Comparison of ENCODE assay signal across 9 mouse cellular contexts in genomic region chr5:90405210-90405609, GRCm38 (mm10). TPM values are rescaled to one million over a fixed set of nuclear protein-coding genes. Genes with fewer than 3 reads are reported as not detected.
A peak's percentile ranks its signal among the peaks of the same experiment; 100 is the strongest.
DNase-seq lines count a peak whose midpoint lies in the region; ATAC-seq lines count a peak whose summit lies in the region.
"Had no signal": no experiment of that assay in that cellular context is flagged by ENCODE, and none has a peak within 500 bp of the region (broad histone marks: within the 10 kb centered on the region; RNA-seq: fewer than 3 reads in every experiment).

No protein-coding gene starts in this region.

- WGBS in midbrain, embryonic 14.5 days = 90% methylated on average over 4 of the region's 4 CpGs
- WGBS in midbrain, embryonic 10.5 days = 89% methylated on average over 4 of the region's 4 CpGs
- WGBS in kidney, embryonic 15.5 days = 82% methylated on average over 4 of the region's 4 CpGs
- 91% methylated on average over 4 of the region's 4 CpGs for WGBS in hindbrain, embryonic 10.5 days

- H3K9ac ChIP-seq in midbrain, embryonic 14.5 days (replicated peaks; ENCODE audit: low read length) = no peak overlapping the region
- H3K9ac ChIP-seq in kidney, embryonic 15.5 days = no peak overlapping the region
- H3K9ac ChIP-seq: midbrain, embryonic 12.5 days had no signal

- no peak overlapping the region for H3K27ac ChIP-seq in midbrain, embryonic 14.5 days (replicated peaks; ENCODE audit: low read depth, low read length)
- H3K27ac ChIP-seq in midbrain, embryonic 10.5 days (replicated peaks) = no peak overlapping the region
- H3K27ac ChIP-seq in kidney, embryonic 15.5 days = no peak overlapping the region
- no peak overlapping the region for H3K27ac ChIP-seq in hindbrain, embryonic 10.5 days
- H3K27ac ChIP-seq: midbrain, embryonic 12.5 days had no signal

- H3K9me3 ChIP-seq in midbrain, embryonic 14.5 days (ENCODE audit: control insufficient read depth, low read length) = no peaks in the 10 kb centered on the region
- H3K9me3 ChIP-seq in midbrain, embryonic 10.5 days (replicated peaks) = no peaks in the 10 kb centered on the region
- no peaks in the 10 kb centered on the region for H3K9me3 ChIP-seq in kidney, embryonic 15.5 days (replicated peaks)
- no peaks in the 10 kb centered on the region for H3K9me3 ChIP-seq in hindbrain, embryonic 10.5 days
- H3K9me3 ChIP-seq: midbrain, embryonic 12.5 days had no signal

- no peaks in the 10 kb centered on the region for H3K27me3 ChIP-seq in midbrain, embryonic 14.5 days (ENCODE audit: control insufficient read depth, insufficient read depth, low read length)
- no peaks in the 10 kb centered on the region for H3K27me3 ChIP-seq in midbrain, embryonic 10.5 days (ENCODE audit: low read depth, poor library complexity, severe bottlenecking)
- no peaks in the 10 kb centered on the region for H3K27me3 ChIP-seq in kidney, embryonic 15.5 days
- H3K27me3 ChIP-seq in hindbrain, embryonic 10.5 days (ENCODE audit: insufficient read depth, poor library complexity, severe bottlenecking) = no peaks in the 10 kb centered on the region
- H3K27me3 ChIP-seq: midbrain, embryonic 12.5 days had no signal

- intact Hi-C loops in left cerebral cortex, postnatal 4 days (cut with DNase I) = loop anchor here (5.0 to 10.0 kb wide), 3 partner anchors 100 to 247 kb away; no protein-coding TSS in a partner anchor

- no peaks in the 10 kb centered on the region for H3K4me1 ChIP-seq in midbrain, embryonic 14.5 days (ENCODE audit: control insufficient read depth, insufficient read depth, low read length)
- H3K4me1 ChIP-seq in midbrain, embryonic 10.5 days = no peaks in the 10 kb centered on the region
- no peaks in the 10 kb centered on the region for H3K4me1 ChIP-seq in kidney, embryonic 15.5 days
- H3K4me1 ChIP-seq in hindbrain, embryonic 10.5 days (replicated peaks) = no peaks in the 10 kb centered on the region
- H3K4me1 ChIP-seq: midbrain, embryonic 12.5 days had no signal

- no peaks in the 10 kb centered on the region for H3K36me3 ChIP-seq in midbrain, embryonic 14.5 days (ENCODE audit: control insufficient read depth, insufficient read depth, low read length)
- no peaks in the 10 kb centered on the region for H3K36me3 ChIP-seq in midbrain, embryonic 10.5 days
- no peaks in the 10 kb centered on the region for H3K36me3 ChIP-seq in kidney, embryonic 15.5 days
- no peaks in the 10 kb centered on the region for H3K36me3 ChIP-seq in hindbrain, embryonic 10.5 days
- H3K36me3 ChIP-seq: midbrain, embryonic 12.5 days had no signal

- ATAC-seq in midbrain, embryonic 14.5 days (ENCODE audit: low FRiP score, low TSS enrichment) = no peak
- ATAC-seq in kidney, embryonic 15.5 days (replicated peaks; ENCODE audit: low FRiP score) = peak; percentile 60; the same call in 1 of the 2 replicates

- no peak overlapping the region for H3K4me3 ChIP-seq in midbrain, embryonic 14.5 days (replicated peaks; ENCODE audit: low read depth, low read length)
- H3K4me3 ChIP-seq in midbrain, embryonic 10.5 days = no peak overlapping the region
- H3K4me3 ChIP-seq in kidney, embryonic 15.5 days (replicated peaks) = no peak overlapping the region
- no peak overlapping the region for H3K4me3 ChIP-seq in hindbrain, embryonic 10.5 days
- H3K4me3 ChIP-seq: midbrain, embryonic 12.5 days had no signal

- peak; percentile 24 for DNase-seq in midbrain, embryonic 14.5 days
- DNase-seq in midbrain, embryonic 10.5 days (ENCODE audit: low spot score) = no peak
- peak; percentile 3 for DNase-seq in left cerebral cortex, postnatal 4 days
- peak; percentile 60 for DNase-seq in right cerebral cortex, postnatal 25 days
- DNase-seq in gastrocnemius, postnatal 4 days (ENCODE audit: low spot score in 2 of 2) = no peak
- DNase-seq in hindbrain, embryonic 10.5 days (ENCODE audit: low spot score) = no peak
- no peak for DNase-seq in cerebellum, adult 18-20 months

- no peak overlapping the region for H3K4me2 ChIP-seq in midbrain, embryonic 14.5 days (ENCODE audit: low read length)
- H3K4me2 ChIP-seq in kidney, embryonic 15.5 days = no peak overlapping the region
- H3K4me2 ChIP-seq: midbrain, embryonic 12.5 days had no signal

RNA-seq across cellular contexts. Expression of gene Gm9958, which starts 38.2 kb away (rescaled TPM):
- polyA plus RNA-seq in midbrain, embryonic 14.5 days (2014; fragmentation: Nextera tagmentation; extraction: Ambion mirVana) = 4.9 and 5.3 TPM in 2 replicates
- polyA plus RNA-seq in midbrain, embryonic 10.5 days (2016; fragmentation: Nextera tagmentation; extraction: Ambion mirVana) = 8.2 and 9.2 TPM in 2 replicates
- 6.3 and 7.0 TPM in 2 replicates for polyA plus RNA-seq in kidney, embryonic 15.5 days (2015; fragmentation: Nextera tagmentation; extraction: Ambion mirVana)
- total RNA-seq in left cerebral cortex, postnatal 4 days (2021) = 1 to 10 TPM; 1.6 to 1.9 TPM
- 1 to 10 TPM; 1.4 to 2.1 TPM for total RNA-seq in gastrocnemius, postnatal 4 days (2021)
- polyA plus RNA-seq in hindbrain, embryonic 10.5 days (2016; fragmentation: Nextera tagmentation; extraction: Ambion mirVana) = 6.5 and 6.6 TPM in 2 replicates

RNA-seq across cellular contexts. Expression of gene Ankrd17, which starts 38.8 kb away (rescaled TPM):
- 34.8 and 39.2 TPM in 2 replicates for polyA plus RNA-seq in midbrain, embryonic 14.5 days (2014; fragmentation: Nextera tagmentation; extraction: Ambion mirVana)
- polyA plus RNA-seq in midbrain, embryonic 10.5 days (2016; fragmentation: Nextera tagmentation; extraction: Ambion mirVana) = 22.7 and 23.1 TPM in 2 replicates
- polyA plus RNA-seq in kidney, embryonic 15.5 days (2015; fragmentation: Nextera tagmentation; extraction: Ambion mirVana) = 25.3 and 26.3 TPM in 2 replicates
- 100 to 1,000 TPM; 119 to 122 TPM for total RNA-seq in left cerebral cortex, postnatal 4 days (2021)
- 10 to 100 TPM; 78.9 to 85.1 TPM for total RNA-seq in gastrocnemius, postnatal 4 days (2021)
- 19.9 and 22.4 TPM in 2 replicates for polyA plus RNA-seq in hindbrain, embryonic 10.5 days (2016; fragmentation: Nextera tagmentation; extraction: Ambion mirVana)

RNA-seq across cellular contexts. Expression of gene Alb, which starts 55.5 kb away (rescaled TPM):
- polyA plus RNA-seq in midbrain, embryonic 14.5 days (2014; fragmentation: Nextera tagmentation; extraction: Ambion mirVana) = not detected in 2 replicates
- not detected in 2 replicates for polyA plus RNA-seq in midbrain, embryonic 10.5 days (2016; fragmentation: Nextera tagmentation; extraction: Ambion mirVana)
- polyA plus RNA-seq in kidney, embryonic 15.5 days (2015; fragmentation: Nextera tagmentation; extraction: Ambion mirVana) = 30.3 and 64.9 TPM in 2 replicates
- 1 to 10 TPM in 1 of 2 experiments, under 1 TPM in 1; 0.46 to 1.6 TPM for total RNA-seq in left cerebral cortex, postnatal 4 days (2021)
- total RNA-seq in gastrocnemius, postnatal 4 days (2021) = 100 to 1,000 TPM in 1 of 2 experiments, 10 to 100 TPM in 1; 13.1 to 124 TPM
- polyA plus RNA-seq in hindbrain, embryonic 10.5 days (2016; fragmentation: Nextera tagmentation; extraction: Ambion mirVana) = not detected in 2 replicates
- polyA plus RNA-seq: midbrain, embryonic 12.5 days had no signal

Comparison
In these comparisons a context has a peak if more than half of its experiments do, and no peak if none do; other contexts are left out.
1. DNase-seq: peak in midbrain, embryonic 14.5 days (single experiment), left cerebral cortex, postnatal 4 days (single experiment) and right cerebral cortex, postnatal 25 days (single experiment); none in midbrain, embryonic 10.5 days (single experiment), gastrocnemius, postnatal 4 days (0 of 2), hindbrain, embryonic 10.5 days (single experiment) and cerebellum, adult 18-20 months (0 of 2).
2. RNA of gene Alb, which starts 55.5 kb away (polyA plus RNA-seq): 30.3 to 64.9 TPM in kidney, embryonic 15.5 days; not detected in hindbrain, embryonic 10.5 days, not detected in midbrain, embryonic 14.5 days and not detected in midbrain, embryonic 10.5 days; every median in the first group is over 10 times any median in the second.